Mouse (Mus musculus): ENCODE measurements around the gene Kcnh3. TPM values are rescaled to one million over a fixed set of nuclear protein-coding genes. Genes with fewer than 3 reads are reported as not detected.
A peak's percentile ranks its signal among the peaks of the same experiment; 100 is the strongest.

Gene Kcnh3
- 0.27 and 0.28 TPM in 2 replicates for polyA plus RNA-seq (2016; fragmentation: Nextera tagmentation; extraction: Ambion mirVana)

GRCm38 (mm10) chr15:99224208-99224911 is at the start of gene Kcnh3:
Kcnh3 (plus strand) TSS chr15:99224861.
- peak within 1 kb of the TSS; percentile 37 for H3K27ac ChIP-seq
- no peak for DNase-seq (ENCODE audit: low spot score)
- WGBS: under 1% methylated on average over 65 of the region's 66 CpGs

GRCm38 (mm10) chr15:99179639-99180038 is 45.0 kb upstream of the Kcnh3 start:
- no peak overlapping the region for H3K4me3 ChIP-seq
- no peak overlapping the region for H3K27ac ChIP-seq
- peaks cover 85% of the 10 kb centered on the region for H3K36me3 ChIP-seq
- no peak for DNase-seq (ENCODE audit: low spot score)
- H3K27me3 ChIP-seq (ENCODE audit: insufficient read depth, poor library complexity, severe bottlenecking): no peaks in the 10 kb centered on the region
- no peaks in the 10 kb centered on the region for H3K4me1 ChIP-seq
- no peaks in the 10 kb centered on the region for H3K9me3 ChIP-seq
- 86% methylated on average over 1 of the region's 2 CpGs for WGBS

More at GRCm38 (mm10) chr15:99224208-99224911, at the start of gene Kcnh3:
- H3K36me3 ChIP-seq: no peaks in the 10 kb centered on the region
- H3K4me3 ChIP-seq: peak within 1 kb of the TSS; percentile 64
- no peaks in the 10 kb centered on the region for H3K9me3 ChIP-seq
- H3K4me1 ChIP-seq: peaks cover 44% of the 10 kb centered on the region
- H3K27me3 ChIP-seq (ENCODE audit: insufficient read depth, poor library complexity, severe bottlenecking): peaks cover 99% of the 10 kb centered on the region

- Histone ChIP-seq H3K27ac (no peak overlapping the region), H3K9me3 (no peaks in the 10 kb centered on the region), H3K4me3 (no peak overlapping the region), H3K27me3 (ENCODE audit: insufficient read depth, poor library complexity, severe bottlenecking) (no peaks in the 10 kb centered on the region), H3K4me1 (no peaks in the 10 kb centered on the region), H3K36me3 (peaks cover 94% of the 10 kb centered on the region)
- 92% methylated on average over 9 of the region's 9 CpGs for WGBS
- no peak for DNase-seq (ENCODE audit: low spot score)
Measured at GRCm38 (mm10) chr15:99184217-99184914, 40.3 kb upstream of the Kcnh3 start.

- peaks cover 71% of the 10 kb centered on the region for H3K36me3 ChIP-seq
- H3K27me3 ChIP-seq (ENCODE audit: insufficient read depth, poor library complexity, severe bottlenecking): no peaks in the 10 kb centered on the region
- no peak overlapping the region for H3K27ac ChIP-seq
- no peak for DNase-seq (ENCODE audit: low spot score)
- H3K4me3 ChIP-seq: no peak overlapping the region
- H3K4me1 ChIP-seq: no peaks in the 10 kb centered on the region
- no peaks in the 10 kb centered on the region for H3K9me3 ChIP-seq
- 83% methylated on average over 10 of the region's 10 CpGs for WGBS
Measured at GRCm38 (mm10) chr15:99194358-99194757, 30.3 kb upstream of the Kcnh3 start.

GRCm38 (mm10) chr15:99195043-99195442 is 29.6 kb upstream of the Kcnh3 start:
- H3K9me3 ChIP-seq: no peaks in the 10 kb centered on the region
- no peaks in the 10 kb centered on the region for H3K4me1 ChIP-seq
- 90% methylated on average over 6 of the region's 6 CpGs for WGBS
- no peak overlapping the region for H3K27ac ChIP-seq
- no peak for DNase-seq (ENCODE audit: low spot score)
- H3K4me3 ChIP-seq: no peak overlapping the region
- no peaks in the 10 kb centered on the region for H3K27me3 ChIP-seq (ENCODE audit: insufficient read depth, poor library complexity, severe bottlenecking)
- H3K36me3 ChIP-seq: peaks cover 71% of the 10 kb centered on the region

- no peak overlapping the region for H3K27ac ChIP-seq
- no peak overlapping the region for H3K4me3 ChIP-seq
- no peaks in the 10 kb centered on the region for H3K27me3 ChIP-seq (ENCODE audit: insufficient read depth, poor library complexity, severe bottlenecking)
- DNase-seq (ENCODE audit: low spot score): no peak
- no peaks in the 10 kb centered on the region for H3K9me3 ChIP-seq
- H3K36me3 ChIP-seq: peaks cover 72% of the 10 kb centered on the region
- H3K4me1 ChIP-seq: no peaks in the 10 kb centered on the region
Measured at GRCm38 (mm10) chr15:99198761-99199160, 25.9 kb upstream of the Kcnh3 start.

- Histone ChIP-seq H3K4me1 (0 out of 2 replicates have a peak, but pooled peaks cover 3% of the 10 kb centered on the region), H3K27ac (no peak overlapping the region), H3K36me3 (peaks cover 84% of the 10 kb centered on the region), H3K4me3 (no peak overlapping the region), H3K27me3 (ENCODE audit: insufficient read depth, poor library complexity, severe bottlenecking) (no peaks in the 10 kb centered on the region), H3K9me3 (no peaks in the 10 kb centered on the region)
- DNase-seq (ENCODE audit: low spot score): no peak
- 83% methylated on average over 8 of the region's 8 CpGs for WGBS
Measured at GRCm38 (mm10) chr15:99205959-99206358, 18.7 kb upstream of the Kcnh3 start.

GRCm38 (mm10) chr15:99213183-99213582 is 11.5 kb upstream of the Kcnh3 start:
- Histone ChIP-seq H3K27ac (no peak overlapping the region), H3K9me3 (no peaks in the 10 kb centered on the region), H3K4me1 (0 out of 2 replicates have a peak, but pooled peaks cover 5% of the 10 kb centered on the region), H3K4me3 (no peak overlapping the region), H3K36me3 (peaks cover 66% of the 10 kb centered on the region), H3K27me3 (ENCODE audit: insufficient read depth, poor library complexity, severe bottlenecking) (no peaks in the 10 kb centered on the region)
- DNase-seq (ENCODE audit: low spot score): no peak
- WGBS: 86% methylated on average over 10 of the region's 10 CpGs

GRCm38 (mm10) chr15:99214941-99215340 is 9.7 kb upstream of the Kcnh3 start:
- Histone ChIP-seq H3K9me3 (no peaks in the 10 kb centered on the region), H3K4me1 (0 out of 2 replicates have a peak, but pooled peaks cover 5% of the 10 kb centered on the region), H3K27ac (no peak overlapping the region), H3K4me3 (no peak overlapping the region), H3K36me3 (peaks cover 49% of the 10 kb centered on the region), H3K27me3 (ENCODE audit: insufficient read depth, poor library complexity, severe bottlenecking) (peaks cover 8% of the 10 kb centered on the region)
- 65% methylated on average over 2 of the region's 2 CpGs for WGBS
- DNase-seq (ENCODE audit: low spot score): no peak

- H3K27ac ChIP-seq: no peak overlapping the region
- H3K4me1 ChIP-seq: 0 out of 2 replicates have a peak, but pooled peaks cover 5% of the 10 kb centered on the region
- H3K9me3 ChIP-seq: no peaks in the 10 kb centered on the region
- H3K36me3 ChIP-seq: peaks cover 39% of the 10 kb centered on the region
- no peak overlapping the region for H3K4me3 ChIP-seq
- WGBS: 84% methylated on average over 11 of the region's 11 CpGs
- H3K27me3 ChIP-seq (ENCODE audit: insufficient read depth, poor library complexity, severe bottlenecking): peaks cover 18% of the 10 kb centered on the region
- no peak for DNase-seq (ENCODE audit: low spot score)
Measured at GRCm38 (mm10) chr15:99215741-99216463, 8.8 kb upstream of the Kcnh3 start.

- H3K27me3 ChIP-seq (ENCODE audit: insufficient read depth, poor library complexity, severe bottlenecking): peaks cover 35% of the 10 kb centered on the region
- H3K27ac ChIP-seq: no peak overlapping the region
- DNase-seq (ENCODE audit: low spot score): no peak
- H3K9me3 ChIP-seq: no peaks in the 10 kb centered on the region
- H3K4me3 ChIP-seq: no peak overlapping the region
- peaks cover 22% of the 10 kb centered on the region for H3K36me3 ChIP-seq
- WGBS: 79% methylated on average over 4 of the region's 4 CpGs
- 0 out of 2 replicates have a peak, but pooled peaks cover 11% of the 10 kb centered on the region for H3K4me1 ChIP-seq
Measured at GRCm38 (mm10) chr15:99217630-99218029, 7.0 kb upstream of the Kcnh3 start.

- Histone ChIP-seq H3K4me1 (peaks cover 40% of the 10 kb centered on the region), H3K27me3 (ENCODE audit: insufficient read depth, poor library complexity, severe bottlenecking) (peaks cover 73% of the 10 kb centered on the region), H3K4me3 (no peak overlapping the region), H3K27ac (no peak overlapping the region), H3K9me3 (no peaks in the 10 kb centered on the region), H3K36me3 (no peaks in the 10 kb centered on the region)
- WGBS: 8% methylated on average over 8 of the region's 8 CpGs
- DNase-seq (ENCODE audit: low spot score): no peak
Measured at GRCm38 (mm10) chr15:99221315-99221952, 3.2 kb upstream of the Kcnh3 start.

Measured in heart, embryonic 10.5 days (tissue).